Mouse (Mus musculus): ENCODE data around the gene Ucp2. TPM values are rescaled to one million over a fixed set of nuclear protein-coding genes. Genes with fewer than 3 reads are reported as not detected.

Gene Ucp2
- polyA plus RNA-seq, 1 experiment: 1,168 TPM

GRCm38 (mm10) chr7:100495581-100496251, 2.6 kb downstream of the Ucp2 start:
- no peak for TF ChIP-seq GATA1 (IDR thresholded peaks at IDR 0.05; ENCODE audit: low read length)

DNA sequence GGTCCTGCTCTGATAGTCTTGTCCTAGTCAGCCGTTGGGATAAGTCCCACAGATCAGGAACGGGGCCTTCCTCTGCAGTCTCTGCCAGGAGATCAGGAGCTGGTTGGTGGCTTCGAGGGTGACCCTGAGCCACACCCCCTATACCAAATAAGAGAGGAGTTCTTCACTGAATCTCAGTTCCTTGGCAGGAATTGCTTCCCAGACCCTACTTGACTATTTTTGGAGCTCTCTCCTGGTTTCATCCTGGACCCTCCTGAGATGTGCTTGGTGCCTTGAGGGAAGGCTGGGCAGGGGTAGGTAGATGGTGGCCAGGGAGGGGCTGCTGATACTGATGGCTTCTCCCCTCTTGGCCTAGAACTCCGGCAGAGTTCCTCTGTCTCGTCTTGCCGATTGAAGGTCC, 3.2 kb downstream of the Ucp2 start:
- TF ChIP-seq GATA1 (IDR thresholded peaks at IDR 0.05; ENCODE audit: low read length): no peak

GRCm38 (mm10) chr7:100496791-100497190, 3.7 kb downstream of the Ucp2 start:
- no peak for TF ChIP-seq GATA1 (IDR thresholded peaks at IDR 0.05; ENCODE audit: low read length)

DNA sequence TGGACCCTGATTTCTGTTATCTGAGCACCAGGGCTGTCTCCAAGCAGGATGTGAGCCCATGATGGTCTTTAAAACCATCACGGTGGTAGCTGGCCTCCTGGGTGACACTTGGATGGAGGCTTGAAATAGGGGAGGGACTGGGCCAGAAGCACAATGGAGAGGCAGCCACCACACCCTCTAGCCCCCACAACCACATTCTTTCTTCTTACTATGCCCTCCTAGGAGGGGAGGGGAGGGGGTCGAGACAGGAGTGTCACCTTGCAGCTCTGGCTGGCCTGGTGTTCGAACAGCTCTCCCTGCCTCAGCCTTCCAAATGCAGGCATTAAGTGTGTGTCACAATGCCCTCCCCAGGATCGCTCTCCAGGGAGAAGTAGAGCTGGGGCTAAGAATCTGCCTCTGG, 4.3 kb downstream of the Ucp2 start:
- no peak for TF ChIP-seq GATA1 (IDR thresholded peaks at IDR 0.05; ENCODE audit: low read length)

- no peak for TF ChIP-seq GATA1 (IDR thresholded peaks at IDR 0.05; ENCODE audit: low read length)
These were observed 4.8 kb downstream of the Ucp2 start for GRCm38 (mm10) chr7:100497982-100498381.

DNA sequence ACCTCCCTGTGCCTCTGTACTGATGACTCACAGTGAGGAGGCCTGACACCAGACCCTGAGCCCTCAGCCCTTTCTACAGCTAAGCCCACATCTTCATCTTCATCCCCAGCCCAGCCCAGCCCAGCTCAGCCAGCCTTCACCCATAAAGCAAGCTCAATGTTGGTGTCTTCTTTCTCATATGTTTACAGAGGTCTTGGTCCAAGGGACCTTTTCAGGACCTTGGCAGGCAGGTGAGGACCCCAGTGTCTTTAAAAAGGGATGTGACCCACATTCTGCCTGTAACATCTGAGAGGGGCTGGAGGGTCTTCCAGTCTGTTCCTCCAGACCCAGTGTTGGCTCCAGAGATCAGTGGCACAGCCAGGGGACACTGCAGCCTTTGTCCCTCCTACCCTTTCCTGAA, 6.3 kb downstream of the Ucp2 start:
- no peak for TF ChIP-seq GATA1 (IDR thresholded peaks at IDR 0.05; ENCODE audit: low read length)

- TF ChIP-seq GATA1 (IDR thresholded peaks at IDR 0.05; ENCODE audit: low read length): no peak
These were observed 7.3 kb downstream of the Ucp2 start for GRCm38 (mm10) chr7:100500276-100500977.

DNA sequence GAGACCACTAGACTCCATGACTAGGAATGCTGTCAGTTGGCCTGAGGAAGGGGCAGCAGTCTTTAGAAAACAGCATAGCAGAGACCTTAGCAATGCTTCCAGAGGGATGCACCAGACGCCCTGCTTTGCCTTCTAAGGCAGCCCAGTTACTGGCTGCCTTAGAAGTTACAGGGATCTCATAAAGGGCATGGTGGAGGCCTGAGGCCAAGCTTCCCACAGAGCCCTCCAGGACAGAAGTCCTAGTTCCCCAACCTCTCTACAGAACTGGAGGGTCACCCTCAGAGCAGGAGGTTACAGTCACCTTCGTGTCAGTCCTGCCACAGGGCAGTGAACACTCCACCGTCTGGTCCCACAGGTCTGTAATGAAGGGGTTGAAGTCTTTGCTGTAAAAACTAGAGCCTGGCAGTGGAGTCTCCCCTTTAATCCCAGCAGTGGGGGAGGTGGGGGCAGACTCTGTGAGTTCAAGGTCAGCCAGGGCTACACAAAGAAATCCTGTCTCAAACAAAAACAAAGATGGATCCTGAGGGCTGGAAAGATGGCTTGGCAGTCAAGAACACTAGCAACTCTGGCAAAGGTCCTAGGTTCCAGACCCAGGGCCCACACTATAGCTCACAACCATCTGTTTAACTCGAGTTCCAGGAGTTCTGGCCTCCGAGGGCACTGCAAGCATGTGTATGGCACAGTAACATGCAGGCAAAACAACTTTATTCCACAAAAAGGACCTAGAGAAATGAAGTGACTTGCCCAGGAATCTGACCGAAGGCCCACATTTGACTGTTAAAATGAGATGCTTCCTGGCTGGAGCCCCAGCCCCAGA, 8.1 kb downstream of the Ucp2 start:
- no peak for TF ChIP-seq GATA1 (IDR thresholded peaks at IDR 0.05; ENCODE audit: low read length)

DNA sequence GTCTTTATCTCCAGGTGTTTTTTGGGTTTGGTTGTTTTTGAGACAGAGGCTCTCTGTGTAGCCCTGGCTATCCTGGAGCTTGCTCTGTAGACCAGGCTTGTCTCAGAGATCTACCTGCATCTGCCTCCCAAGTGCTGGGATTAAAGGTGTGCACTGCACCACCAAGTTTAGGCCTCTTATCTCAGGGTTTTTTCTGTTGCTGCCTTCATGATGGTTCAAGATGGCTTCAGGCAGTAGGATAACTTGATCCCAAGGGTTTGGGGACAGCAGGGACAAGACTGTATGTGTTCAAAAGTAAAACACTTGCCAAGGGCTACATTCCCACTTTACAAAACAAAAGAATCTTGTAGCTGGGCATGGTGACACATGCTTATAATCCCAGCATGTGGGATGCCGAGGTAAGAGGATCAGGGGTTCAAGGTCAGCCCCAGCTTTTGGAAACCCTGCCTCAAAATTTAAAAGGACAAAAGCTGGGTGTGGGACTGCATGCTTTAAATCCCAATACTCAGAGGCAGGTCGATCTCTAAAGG, 8.8 kb downstream of the Ucp2 start:
- no peak for TF ChIP-seq GATA1 (IDR thresholded peaks at IDR 0.05; ENCODE audit: low read length)

DNA sequence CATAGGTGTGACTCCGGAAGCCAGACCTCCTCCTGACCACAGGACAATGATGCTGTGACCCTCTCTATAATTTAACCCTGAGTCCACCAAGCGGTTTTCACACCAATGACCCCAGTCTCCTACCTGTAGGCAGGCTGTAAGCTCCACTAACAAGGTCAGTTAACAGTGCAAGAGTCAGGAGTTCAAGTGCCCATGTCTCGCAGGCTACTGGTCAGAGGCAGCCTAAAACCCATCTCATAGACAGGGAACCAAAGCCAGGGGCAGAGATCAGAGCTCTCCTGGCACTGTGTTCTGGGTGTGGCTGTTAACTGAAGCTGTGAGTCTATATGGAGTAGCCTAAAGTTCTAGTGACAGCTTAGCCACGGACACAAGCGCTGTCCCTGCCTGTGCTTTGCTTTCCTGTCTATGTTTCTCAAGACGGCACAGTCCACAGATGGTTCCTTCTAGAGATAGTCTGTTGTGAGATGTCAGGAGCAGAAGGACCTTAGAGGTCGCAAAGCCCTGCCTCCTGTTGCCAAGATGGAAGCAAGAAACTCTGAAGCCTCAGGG, 9.3 kb downstream of the Ucp2 start:
- no peak for TF ChIP-seq GATA1 (IDR thresholded peaks at IDR 0.05; ENCODE audit: low read length)

DNA sequence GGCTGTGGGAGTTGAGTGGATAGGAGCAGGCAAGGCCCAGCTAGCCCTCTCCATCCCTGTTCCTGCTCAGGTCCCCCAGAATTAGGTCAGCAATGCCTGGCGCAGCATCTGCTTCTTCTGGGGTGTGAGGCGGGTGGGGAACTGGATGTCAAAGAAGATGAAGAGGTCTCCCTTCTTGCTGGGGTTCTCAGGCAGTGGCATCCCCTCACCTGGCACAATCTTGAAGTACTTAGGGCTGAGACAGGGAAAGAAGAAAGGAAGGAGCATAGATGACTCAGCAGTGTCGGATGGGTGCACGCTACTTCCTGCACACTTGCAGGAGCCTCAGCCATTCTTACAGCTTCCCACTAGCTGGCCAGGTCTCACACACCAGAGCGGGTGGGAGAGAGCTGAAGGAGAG, 9.9 kb downstream of the Ucp2 start:
- no peak for TF ChIP-seq GATA1 (IDR thresholded peaks at IDR 0.05; ENCODE audit: low read length)

- no peak for TF ChIP-seq GATA1 (IDR thresholded peaks at IDR 0.05; ENCODE audit: low read length)
These were observed 11.8 kb downstream of the Ucp2 start for GRCm38 (mm10) chr7:100504740-100505487.

- TF ChIP-seq GATA1 (IDR thresholded peaks at IDR 0.05; ENCODE audit: low read length): no peak
These were observed 13.4 kb downstream of the Ucp2 start for GRCm38 (mm10) chr7:100506494-100506893.

DNA sequence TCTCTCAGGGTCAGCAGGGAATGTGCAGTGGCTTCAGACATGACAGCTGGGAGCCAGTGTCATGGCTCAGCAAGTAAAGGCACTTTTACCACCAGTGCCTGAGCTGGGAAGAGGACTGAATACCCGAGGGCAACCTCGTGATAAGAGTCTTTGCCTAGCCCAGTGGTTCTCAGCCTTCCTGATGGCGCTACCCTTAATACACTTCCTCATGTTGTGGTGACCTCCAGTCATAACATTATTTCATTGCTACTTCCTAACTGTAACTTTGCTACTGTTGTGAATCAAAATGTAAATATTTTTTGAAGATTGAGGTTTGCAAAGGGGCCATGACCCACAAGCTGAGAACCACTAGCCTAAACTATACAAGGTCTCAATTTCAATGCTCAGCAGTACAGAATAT, 15.5 kb downstream of the Ucp2 start:
- no peak for TF ChIP-seq GATA1 (IDR thresholded peaks at IDR 0.05; ENCODE audit: low read length)

DNA sequence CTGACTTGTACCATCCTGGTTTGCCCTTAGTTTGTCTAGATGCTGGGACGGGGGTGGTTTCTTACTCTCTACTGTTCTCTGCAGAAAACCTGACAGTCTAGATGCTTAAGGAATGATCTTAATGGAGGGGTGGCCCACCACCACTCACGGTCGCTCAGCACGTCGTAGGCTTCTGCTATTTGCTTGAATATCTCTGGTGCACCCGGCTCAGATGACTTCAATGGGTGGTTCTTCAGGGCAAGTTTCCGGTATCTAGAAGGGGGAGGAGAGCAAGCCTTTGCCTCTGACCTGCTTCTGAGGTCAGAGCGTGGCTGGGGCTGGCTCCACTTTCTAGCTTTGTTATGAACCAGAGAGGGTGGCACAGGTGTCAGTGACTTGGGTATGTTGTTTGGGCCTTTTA, 18.5 kb downstream of the Ucp2 start:
- no peak for TF ChIP-seq GATA1 (IDR thresholded peaks at IDR 0.05; ENCODE audit: low read length)
